24 mouse cellular contexts compared by ENCODE assay signal in genomic region chr8:98455539-98455938, GRCm38 (mm10).
"Had no signal": no experiment of that assay in that cellular context is flagged by ENCODE, and none has a peak within 500 bp of the region (broad histone marks: within the 10 kb centered on the region; RNA-seq: fewer than 3 reads in every experiment).

No protein-coding gene starts in this region.

- ATAC-seq: forebrain, postnatal 0 days; hindbrain, embryonic 16.5 days; inflammation-experienced regulatory T-cells, adult 6 months; intestine, embryonic 15.5 days; intestine, postnatal 0 days had no signal

- H3K9me3 ChIP-seq: heart, embryonic 10.5 days; hindbrain, embryonic 10.5 days; hindbrain, embryonic 12.5 days; intestine, embryonic 15.5 days; limb, embryonic 10.5 days; limb, embryonic 12.5 days had no signal

- H3K9ac ChIP-seq: forebrain, postnatal 0 days; heart, embryonic 12.5 days; hindbrain, embryonic 12.5 days; hindbrain, embryonic 14.5 days; intestine, embryonic 15.5 days; limb, embryonic 12.5 days had no signal

- H3K4me2 ChIP-seq: heart, embryonic 12.5 days; hindbrain, embryonic 12.5 days; hindbrain, embryonic 14.5 days; intestine, embryonic 15.5 days; limb, embryonic 12.5 days had no signal

- H3K27me3 ChIP-seq: heart, embryonic 12.5 days; hindbrain, embryonic 12.5 days; intestine, embryonic 15.5 days; limb, embryonic 12.5 days had no signal

- H3K27ac ChIP-seq: heart, embryonic 10.5 days; hindbrain, embryonic 10.5 days; hindbrain, embryonic 12.5 days; hindbrain, embryonic 14.5 days; intestine, embryonic 15.5 days; layer of hippocampus, adult 2 months; left cerebral cortex, adult 2 months; limb, embryonic 10.5 days; limb, embryonic 12.5 days had no signal

- H3K4me1 ChIP-seq: heart, embryonic 10.5 days; heart, embryonic 12.5 days; hindbrain, embryonic 10.5 days; hindbrain, embryonic 12.5 days; intestine, embryonic 15.5 days; limb, embryonic 10.5 days; limb, embryonic 12.5 days had no signal

- DNase-seq: forebrain, postnatal 0 days; gastrocnemius, postnatal 14 days; gastrocnemius, postnatal 36 days; heart, adult 18-20 months; heart, postnatal 14 days; heart, postnatal 36 days; kidney, adult 18-20 months; kidney, adult 8-10 months; kidney, postnatal 10 days; kidney, postnatal 25 days; kidney, postnatal 4 days had no signal

- H3K4me3 ChIP-seq: heart, embryonic 10.5 days; heart, embryonic 12.5 days; hindbrain, embryonic 10.5 days; hindbrain, embryonic 12.5 days; intestine, embryonic 15.5 days; layer of hippocampus, adult 2 months; left cerebral cortex, adult 2 months; limb, embryonic 10.5 days; limb, embryonic 12.5 days had no signal

- H3K36me3 ChIP-seq: heart, embryonic 10.5 days; heart, embryonic 12.5 days; hindbrain, embryonic 10.5 days; hindbrain, embryonic 12.5 days; intestine, embryonic 15.5 days; limb, embryonic 10.5 days; limb, embryonic 12.5 days had no signal
